Mouse (Mus musculus) stomach, postnatal 0 days (tissue): ENCODE results near the gene Myh6.

Source experiments
- CTCF ChIP-seq: IDR thresholded peaks from 2 replicates; pipeline ENCODE4 v1.5.1; 2016; ENCODE audit warnings: antibody characterized with exemption, low read depth, mild to moderate bottlenecking, moderate library complexity
- EP300 ChIP-seq: optimal IDR thresholded peaks from 2 replicates; pipeline ENCODE3; 2016; ENCODE audit warnings: antibody characterized with exemption

GRCm38 (mm10) chr14:54945975-54946704 is 20.6 kb downstream of the Myh6 start:
- TF ChIP-seq EP300, result no peak
- TF ChIP-seq CTCF, result no peak
